Mouse (Mus musculus) naive thymus-derived CD4-positive, alpha-beta T cell, adult 5 months (primary cell): ENCODE data around the gene Gm26558. TPM values are rescaled to one million over a fixed set of nuclear protein-coding genes. Genes with fewer than 3 reads are reported as not detected.

Source experiments
- polyA plus RNA-seq: library from polyadenylated mRNA; unstranded; fragments of 100-300 nt; shearing (Covaris generic); gene quantifications from one replicate; pipeline ENCODE4 v1.2.1, GENCODE M21; 2017

Gm26558 gene
- 14.7 TPM for polyA plus RNA-seq

DNA sequence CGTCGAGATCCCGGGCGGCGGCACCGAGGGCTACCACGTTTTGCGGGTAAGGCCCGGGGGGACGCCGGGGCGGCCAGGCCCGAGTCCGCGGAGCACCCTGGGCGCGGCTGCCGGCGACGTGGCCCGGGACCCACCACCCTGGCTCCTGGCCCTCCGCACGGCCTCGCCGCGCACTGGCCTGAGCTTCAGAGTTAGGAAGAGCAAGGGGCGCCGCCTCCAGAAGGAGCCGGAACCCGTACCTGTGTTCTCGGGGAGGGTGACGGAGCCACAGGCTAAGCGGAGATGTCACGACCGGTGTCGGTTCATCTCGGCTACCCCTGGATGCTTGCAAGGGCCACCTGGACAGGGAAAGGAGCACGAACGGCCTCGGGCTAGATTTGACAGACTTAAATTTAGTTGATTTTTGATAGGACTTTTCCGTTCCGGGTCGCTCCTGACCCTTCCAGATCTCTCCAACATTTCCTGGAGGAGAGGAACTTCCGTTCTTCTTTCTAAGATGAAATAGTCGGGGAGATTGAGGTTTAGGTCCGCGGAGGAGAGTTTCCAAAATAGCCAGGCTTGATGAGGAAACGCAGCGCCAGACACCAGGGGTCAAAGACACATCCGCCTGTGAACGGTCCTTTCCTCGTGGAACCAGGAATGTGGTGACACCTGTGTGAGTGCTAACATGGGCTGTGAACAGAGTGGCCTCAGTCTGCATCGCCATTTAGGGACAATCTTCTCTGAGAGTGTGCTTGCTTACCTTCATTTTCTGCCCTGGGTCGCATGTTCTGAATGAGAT lies at the start of gene Gm26558:
Gene Gm26558 (minus strand): TSS at position 394 of the 781 bp plus-strand sequence.

DNA sequence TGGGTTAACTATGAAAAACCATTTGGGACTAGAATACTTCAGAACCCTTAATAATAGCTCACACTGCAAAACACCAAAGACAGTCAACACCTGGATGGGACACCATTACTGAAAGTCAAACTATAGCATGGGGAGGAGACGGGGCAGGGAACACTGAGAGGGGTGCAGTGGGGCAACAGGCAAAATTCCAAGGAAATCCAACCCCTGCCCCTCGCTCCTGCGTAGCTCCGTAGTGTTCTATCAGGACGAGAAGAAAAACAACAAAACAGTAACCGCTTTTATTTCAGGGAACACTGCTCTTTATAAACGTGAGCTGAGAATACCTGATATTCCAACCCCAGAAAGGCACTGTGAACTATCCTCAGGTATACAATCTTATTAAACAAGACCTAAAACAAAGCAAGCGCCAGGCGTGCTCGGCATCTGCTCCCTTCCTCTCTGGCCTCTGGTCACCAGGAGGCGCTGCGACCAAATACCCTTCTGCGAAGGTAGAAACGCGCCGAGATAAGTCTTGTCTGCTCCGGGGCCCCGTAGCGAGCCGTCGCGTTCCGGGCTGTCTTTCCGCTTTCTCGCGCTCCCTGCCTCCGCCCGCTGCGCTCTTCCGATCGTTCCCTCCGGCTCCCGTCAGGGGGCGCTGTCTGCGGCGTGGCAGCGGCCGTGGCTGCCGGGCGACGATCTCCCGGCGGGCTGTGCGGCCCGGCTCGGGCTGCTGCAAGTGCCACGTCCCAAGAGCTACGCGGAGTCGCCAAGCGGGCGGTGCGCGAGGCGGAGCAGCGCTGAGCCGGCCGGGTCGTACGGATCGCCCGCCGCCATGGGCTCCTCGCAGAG lies 807 bp downstream of the Gm26558 start, which contains the start of gene Gorasp2:
Gene Gorasp2 (plus strand): TSS at position 690 of the 828 bp plus-strand sequence.

Other genes with a start within 250 kb of the Gm26558 start
- not detected for gene Sp5, start 187.2 kb downstream of the Gm26558 start, polyA plus RNA-seq
- not detected for gene Erich2, start 153.3 kb downstream of the Gm26558 start, polyA plus RNA-seq
- gene Gad1, start 109.0 kb downstream of the Gm26558 start, polyA plus RNA-seq: not detected
- gene Gorasp2, start 532 bp downstream of the Gm26558 start, polyA plus RNA-seq: 118 TPM
- 79.9 TPM for gene Tlk1, start 163.6 kb upstream of the Gm26558 start, polyA plus RNA-seq